27 mouse cellular contexts compared by ENCODE assay signal in the genomic region with DNA sequence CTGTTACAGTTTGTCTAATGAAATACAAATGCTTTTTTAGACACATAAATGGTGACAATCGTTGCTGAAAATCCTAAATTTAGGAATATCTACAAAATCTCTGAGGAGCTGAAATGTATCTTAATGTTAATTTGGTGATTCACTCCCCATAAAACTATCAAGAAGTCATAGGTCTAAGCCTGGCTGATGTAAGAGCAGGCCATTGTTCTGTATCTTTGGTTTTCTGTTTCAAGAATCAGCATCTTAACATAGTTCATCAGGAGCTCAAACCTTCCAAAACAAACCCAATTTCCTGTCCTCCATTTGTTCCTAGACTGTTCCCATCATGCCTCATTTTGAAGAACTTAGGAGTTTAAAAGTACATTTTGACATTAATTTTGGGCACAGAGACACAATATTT.
"Had no signal": no experiment of that assay in that cellular context is flagged by ENCODE, and none has a peak within 500 bp of the region (broad histone marks: within the 10 kb centered on the region; RNA-seq: fewer than 3 reads in every experiment).

No protein-coding gene starts in this region.

- H3K36me3 ChIP-seq: limb, embryonic 10.5 days; limb, embryonic 12.5 days; limb, embryonic 13.5 days; limb, embryonic 15.5 days; liver, embryonic 12.5 days; liver, embryonic 13.5 days; liver, embryonic 15.5 days; lung, embryonic 15.5 days; midbrain, embryonic 10.5 days; midbrain, embryonic 12.5 days; midbrain, embryonic 13.5 days; midbrain, embryonic 15.5 days; neural tube, embryonic 12.5 days had no signal

- H3K4me2 ChIP-seq: limb, embryonic 12.5 days; limb, embryonic 13.5 days; limb, embryonic 15.5 days; liver, embryonic 11.5 days; liver, embryonic 12.5 days; liver, embryonic 13.5 days; liver, embryonic 15.5 days; lung, embryonic 14.5 days; lung, embryonic 15.5 days; midbrain, embryonic 11.5 days; midbrain, embryonic 12.5 days; midbrain, embryonic 13.5 days; midbrain, embryonic 15.5 days; neural tube, embryonic 12.5 days had no signal

- DNase-seq: left cerebral cortex, postnatal 4 days; liver; liver, embryonic 13.5 days; liver, postnatal 0 days; lung, adult 18-20 months; lung, adult 2 months; lung, embryonic 14.5 days; lung, postnatal 10 days; lung, postnatal 14 days; lung, postnatal 36 days; lung, postnatal 4 days; midbrain, embryonic 14.5 days had no signal

- H3K27me3 ChIP-seq: limb, embryonic 12.5 days; limb, embryonic 13.5 days; limb, embryonic 15.5 days; liver, embryonic 12.5 days; liver, embryonic 13.5 days; liver, embryonic 15.5 days; lung, embryonic 15.5 days; megakaryocyte, embryonic 14.5 days; midbrain, embryonic 12.5 days; midbrain, embryonic 13.5 days; midbrain, embryonic 15.5 days; neural tube, embryonic 12.5 days had no signal

- H3K4me3 ChIP-seq: limb, embryonic 10.5 days; limb, embryonic 12.5 days; limb, embryonic 13.5 days; limb, embryonic 15.5 days; liver, embryonic 12.5 days; liver, embryonic 13.5 days; liver, embryonic 15.5 days; lung, embryonic 15.5 days; megakaryocyte, embryonic 14.5 days; midbrain, embryonic 10.5 days; midbrain, embryonic 12.5 days; midbrain, embryonic 13.5 days; midbrain, embryonic 15.5 days; neural tube, embryonic 12.5 days had no signal
